Mouse (Mus musculus): ENCODE results near the gene Mpi. TPM values are rescaled to one million over a fixed set of nuclear protein-coding genes. Genes with fewer than 3 reads are reported as not detected.

Gene Mpi
- total RNA-seq, 2 experiments from 2014 or later = 70.4 to 76.5 TPM

Other genes with a start within 250 kb of the Mpi start
- gene Ppcdc, start 112.6 kb downstream of the Mpi start, total RNA-seq (2021) = 10 to 100 TPM; 14.2 to 15.5 TPM
- gene Scamp5, start 84.7 kb downstream of the Mpi start, total RNA-seq (2021) = 100 to 1,000 TPM; 345 to 387 TPM
- 10 to 100 TPM; 11.5 to 11.7 TPM for gene Rpp25, start 48.7 kb downstream of the Mpi start, total RNA-seq (2021)
- 100 to 1,000 TPM; 486 to 497 TPM for gene Cox5a, start 31.5 kb downstream of the Mpi start, total RNA-seq (2021)
- gene Fam219b, start 15.2 kb downstream of the Mpi start, total RNA-seq (2021) = 10 to 100 TPM; 24.6 to 28.8 TPM
- 10 to 100 TPM; 28.9 to 33.3 TPM for gene Scamp2, start 8.2 kb upstream of the Mpi start, total RNA-seq (2021)
- 10 to 100 TPM; 26.3 to 27.0 TPM for gene Ulk3, start 36.7 kb upstream of the Mpi start, total RNA-seq (2021)
- gene Cplx3, start 53.5 kb upstream of the Mpi start, total RNA-seq (2021) = 1 to 10 TPM; 1.9 to 2.6 TPM
- gene Lman1l, start 68.0 kb upstream of the Mpi start, total RNA-seq (2021) = not detected
- 10 to 100 TPM; 56.6 to 59.0 TPM for gene Csk, start 100.9 kb upstream of the Mpi start, total RNA-seq (2021)
- gene Cyp1a2, start 130.9 kb upstream of the Mpi start, total RNA-seq (2021) = not detected
- under 1 TPM; 0.48 to 0.60 TPM for gene Cyp1a1, start 135.2 kb upstream of the Mpi start, total RNA-seq (2021)
- 10 to 100 TPM; 14.6 to 16.0 TPM for gene Edc3, start 155.8 kb upstream of the Mpi start, total RNA-seq (2021)
- 10 to 100 TPM; 64.3 to 66.9 TPM for gene Clk3, start 213.1 kb upstream of the Mpi start, total RNA-seq (2021)